Mouse (Mus musculus) stomach, embryonic 15.5 days (tissue): ENCODE data around the gene Adgrl3. TPM values are rescaled to one million over a fixed set of nuclear protein-coding genes. Genes with fewer than 3 reads are reported as not detected.

ENCODE experiments used
- ATAC-seq: fragments of 200-750 bp; cut with Nextera tagmentation; 2 replicates; pipeline ENCODE4 v1.8.0; 2017; ENCODE audit warnings: low read depth, moderate number of reproducible peaks, moderate TSS enrichment; ENCODE audit not compliant: insufficient read depth, low FRiP score
- H3K27ac ChIP-seq: fragments of 300-500 bp; sonication (generic); 2 replicates; pipeline ENCODE4 v1.5.1; 2015; ENCODE audit warnings: mild to moderate bottlenecking, inconsistent platforms
- H3K27me3 ChIP-seq: fragments of 300-500 bp; sonication (generic); replicated peaks from 2 replicates; pipeline ENCODE4 v1.6.1; 2015; ENCODE audit warnings: inconsistent platforms
- H3K36me3 ChIP-seq: fragments of 300-500 bp; sonication (generic); 2 replicates; pipeline ENCODE4 v1.6.1; 2015; ENCODE audit warnings: inconsistent platforms
- H3K4me1 ChIP-seq: fragments of 300-500 bp; sonication (generic); 2 replicates; pipeline ENCODE4 v1.6.1; 2015; ENCODE audit warnings: inconsistent platforms
- H3K4me2 ChIP-seq: fragments of 300-500 bp; sonication (generic); 2 replicates; pipeline ENCODE4 v1.6.1; 2015; ENCODE audit warnings: mild to moderate bottlenecking, inconsistent platforms
- H3K4me3 ChIP-seq: fragments of 300-500 bp; sonication (generic); replicated peaks from 2 replicates; pipeline ENCODE4 v1.5.1; 2015; ENCODE audit warnings: inconsistent platforms
- H3K9ac ChIP-seq: fragments of 300-500 bp; sonication (generic); 2 replicates; pipeline ENCODE4 v1.6.1; 2015; ENCODE audit warnings: inconsistent platforms
- H3K9me3 ChIP-seq: fragments of 300-500 bp; sonication (generic); 2 replicates; pipeline ENCODE4 v1.6.1; 2016; ENCODE audit warnings: inconsistent platforms
- WGBS: fragments of 180-500 bp; shearing (Covaris S2); methylation state at CpG from one replicate; pipeline ENCODE4 v1.1.7; 2015; 5-methylcytosine and 5-hydroxymethylcytosine counted together
- polyA plus RNA-seq: library from polyadenylated mRNA; unstranded; fragments of >200 nt; fragmentation: Nextera tagmentation; extraction: Ambion mirVana; gene quantifications from 2 replicates; pipeline ENCODE4 v1.2.1, GENCODE M21; 2015

Gene Adgrl3
- polyA plus RNA-seq: 17.3 and 17.5 TPM in 2 replicates

DNA sequence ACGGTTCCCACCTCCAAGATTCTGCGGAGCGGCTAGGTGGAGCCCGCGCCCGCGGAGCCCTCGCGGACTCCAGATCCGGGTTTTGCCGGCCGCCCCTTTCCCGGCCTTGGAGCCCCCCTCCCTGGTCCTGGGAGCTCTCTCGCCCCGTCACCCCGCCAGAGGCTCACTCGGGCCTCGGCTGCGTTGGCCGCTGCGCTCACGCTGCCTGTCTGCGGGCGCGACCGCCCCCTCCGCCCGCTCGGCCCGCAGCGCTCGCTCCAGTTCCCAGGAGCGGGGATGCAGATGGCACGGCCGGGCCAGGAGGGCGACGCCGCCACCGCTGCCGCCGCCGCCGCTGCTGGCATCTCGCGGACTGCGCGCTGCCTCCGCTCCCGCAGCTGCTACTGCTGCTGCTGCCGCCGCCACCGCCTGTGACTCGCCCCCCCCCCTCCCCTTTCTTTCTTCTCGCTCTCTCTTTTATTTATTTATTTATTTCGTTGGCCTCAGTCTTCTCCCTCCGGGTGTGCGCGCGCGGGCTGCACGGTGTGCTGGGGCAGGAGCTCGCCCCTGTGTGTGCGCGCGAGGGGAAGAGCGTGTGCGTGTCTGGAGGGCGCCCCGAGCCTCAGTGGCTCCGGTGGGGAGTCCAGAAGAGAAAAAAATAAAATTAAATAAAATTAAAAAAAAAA lies at the start of gene Adgrl3:
Adgrl3 (plus strand) TSS at position 549 of the 665 bp plus-strand sequence.
- Histone ChIP-seq H3K4me3 (peak within 1 kb of the TSS; percentile 68), H3K36me3 (no peaks in the 10 kb centered on the region), H3K4me2 (peak within 1 kb of the TSS; percentile 76), H3K27ac (peak within 1 kb of the TSS; percentile 79), H3K27me3 (no peaks in the 10 kb centered on the region; the same call in 1 of the 2 replicates), H3K9ac (peak within 1 kb of the TSS; percentile 46; the same call in 1 of the 2 replicates), H3K9me3 (no peaks in the 10 kb centered on the region), H3K4me1 (peaks cover 7% of the 10 kb centered on the region; the same call in 1 of the 2 replicates)
- WGBS: under 1% methylated on average over 51 of the region's 70 CpGs
- ATAC-seq: peak; percentile 90

DNA sequence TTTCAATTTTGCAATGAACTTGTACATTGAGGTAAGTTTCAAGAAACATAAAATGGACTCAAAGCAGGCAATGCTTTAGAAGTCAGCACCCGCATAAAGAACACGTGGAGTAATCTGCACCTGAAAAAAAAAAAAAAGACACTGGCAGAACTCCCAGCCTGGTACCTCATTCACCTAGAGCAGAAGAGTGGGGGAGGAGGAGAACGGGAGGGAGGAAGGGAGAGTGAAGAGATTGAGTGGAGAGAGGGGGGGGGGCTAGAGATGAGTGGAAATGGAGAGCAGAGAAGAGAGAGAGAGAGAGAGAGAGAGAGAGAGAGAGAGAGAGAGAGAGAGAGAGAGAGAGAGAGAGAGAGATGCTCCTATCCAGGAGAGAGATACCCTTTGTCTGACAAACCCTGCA lies 772 bp upstream of the Adgrl3 start:
- H3K4me1 ChIP-seq: peaks cover 7% of the 10 kb centered on the region; the same call in 1 of the 2 replicates
- peak overlapping the region; percentile 76 for H3K4me2 ChIP-seq
- peak overlapping the region; percentile 68 for H3K4me3 ChIP-seq
- no peak overlapping the region for H3K27ac ChIP-seq
- no peaks in the 10 kb centered on the region for H3K36me3 ChIP-seq
- no peak for ATAC-seq
- WGBS: 9% methylated on average over 3 of the region's 3 CpGs
- H3K9me3 ChIP-seq: no peaks in the 10 kb centered on the region
- H3K9ac ChIP-seq: no peak overlapping the region
- no peaks in the 10 kb centered on the region; the same call in 1 of the 2 replicates for H3K27me3 ChIP-seq

DNA sequence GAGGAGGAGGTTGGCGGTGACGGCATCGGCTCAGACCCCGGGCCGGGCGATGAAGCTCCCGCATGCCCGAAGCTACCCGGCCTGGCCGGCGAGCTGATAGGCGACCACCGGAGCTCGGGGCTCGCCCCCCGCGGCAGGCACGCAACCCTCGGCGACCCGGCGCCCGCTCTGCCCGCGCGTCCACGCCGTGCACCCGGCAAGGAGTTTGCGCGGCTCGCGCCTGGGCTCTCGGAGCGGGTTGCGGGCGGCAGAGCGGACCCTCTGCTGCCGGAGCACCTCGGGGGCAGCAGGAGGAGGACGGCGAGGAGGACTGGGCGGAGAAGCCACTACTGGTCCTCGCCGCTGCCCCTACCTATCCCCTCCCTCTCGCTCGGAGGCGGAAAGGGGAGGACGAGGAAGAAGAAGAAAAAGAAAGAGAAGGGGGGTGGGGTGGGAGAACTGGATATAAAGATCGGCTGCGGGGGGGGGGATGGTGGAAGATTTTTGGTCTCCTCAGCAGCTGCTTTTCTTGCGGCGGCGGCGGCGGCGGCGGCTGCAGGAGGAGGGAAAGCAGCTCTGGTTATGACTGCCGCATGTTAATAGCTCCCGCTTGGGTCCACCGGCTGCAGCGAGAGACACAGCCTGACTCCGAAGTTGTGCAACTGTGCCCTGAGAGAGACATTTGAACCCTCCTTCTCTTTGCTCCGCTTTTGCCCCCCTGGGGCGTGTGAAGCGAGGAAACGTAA lies 505 bp downstream of the Adgrl3 start:
- Histone ChIP-seq H3K27me3 (no peaks in the 10 kb centered on the region; the same call in 1 of the 2 replicates), H3K4me1 (peaks cover 7% of the 10 kb centered on the region; the same call in 1 of the 2 replicates), H3K4me3 (peak overlapping the region; percentile 68), H3K9ac (peak overlapping the region; percentile 26; the same call in 1 of the 2 replicates), H3K4me2 (peak overlapping the region; percentile 76), H3K27ac (peak overlapping the region; percentile 79), H3K36me3 (no peaks in the 10 kb centered on the region), H3K9me3 (no peaks in the 10 kb centered on the region)
- WGBS: under 1% methylated on average over 58 of the region's 67 CpGs
- ATAC-seq: peak; percentile 8; the same call in 1 of the 2 replicates

DNA sequence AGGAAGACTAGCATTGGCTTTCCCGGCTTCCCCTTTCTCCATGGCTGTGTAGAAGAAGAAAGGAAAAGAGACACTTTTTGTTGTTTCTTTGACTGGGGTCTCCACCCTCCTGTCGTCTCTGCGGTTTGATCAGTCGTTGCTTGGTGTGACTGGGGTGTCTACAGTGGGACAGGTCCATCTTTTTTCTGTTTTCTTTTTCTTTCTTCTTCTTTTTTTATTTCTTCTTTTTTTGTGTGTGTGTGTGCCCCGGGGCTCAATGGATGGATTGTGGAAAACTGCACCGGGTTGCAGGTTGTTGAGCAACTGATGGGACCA lies 1.0 kb downstream of the Adgrl3 start:
- Histone ChIP-seq H3K4me1 (peaks cover 7% of the 10 kb centered on the region; the same call in 1 of the 2 replicates), H3K9ac (peak overlapping the region; percentile 26; the same call in 1 of the 2 replicates), H3K9me3 (no peaks in the 10 kb centered on the region), H3K36me3 (no peaks in the 10 kb centered on the region), H3K4me2 (peak overlapping the region; percentile 76), H3K27me3 (no peaks in the 10 kb centered on the region; the same call in 1 of the 2 replicates), H3K27ac (peak overlapping the region; percentile 79), H3K4me3 (peak overlapping the region; percentile 68)
- ATAC-seq: no peak
- under 1% methylated on average over 6 of the region's 6 CpGs for WGBS

DNA sequence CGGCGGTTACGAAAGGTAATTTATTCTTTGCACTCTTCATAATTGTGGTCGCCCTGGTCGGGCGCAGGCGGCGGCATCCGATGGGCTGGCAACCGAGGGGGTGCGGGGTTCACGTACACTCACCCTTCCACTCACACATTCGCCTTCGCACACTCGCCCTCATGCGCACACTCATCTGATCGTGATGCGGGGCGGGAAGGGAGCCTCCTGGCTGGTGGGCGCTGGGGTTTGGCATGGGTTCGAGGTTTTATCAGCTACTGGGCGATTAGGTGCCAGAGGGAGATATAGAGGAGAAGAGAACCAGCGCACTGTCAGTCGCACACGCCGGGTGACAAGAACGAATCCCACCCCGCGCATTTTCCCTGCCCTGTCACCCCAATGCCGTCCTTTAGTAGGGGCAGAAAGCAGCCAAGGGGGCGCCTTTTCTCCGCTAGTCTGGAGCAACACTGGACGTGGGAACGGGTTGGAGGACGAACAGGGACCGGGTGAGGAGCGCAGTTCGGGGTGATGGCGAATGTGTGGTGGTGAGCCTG lies 1.5 kb downstream of the Adgrl3 start:
- no peaks in the 10 kb centered on the region for H3K9me3 ChIP-seq
- no peak for ATAC-seq
- no peak overlapping the region for H3K27ac ChIP-seq
- peak overlapping the region; percentile 68 for H3K4me3 ChIP-seq
- peaks cover 7% of the 10 kb centered on the region; the same call in 1 of the 2 replicates for H3K4me1 ChIP-seq
- under 1% methylated on average over 39 of the region's 39 CpGs for WGBS
- no peaks in the 10 kb centered on the region; the same call in 1 of the 2 replicates for H3K27me3 ChIP-seq
- H3K4me2 ChIP-seq: peak overlapping the region; percentile 76
- peak overlapping the region; percentile 48 for H3K9ac ChIP-seq
- H3K36me3 ChIP-seq: no peaks in the 10 kb centered on the region

DNA sequence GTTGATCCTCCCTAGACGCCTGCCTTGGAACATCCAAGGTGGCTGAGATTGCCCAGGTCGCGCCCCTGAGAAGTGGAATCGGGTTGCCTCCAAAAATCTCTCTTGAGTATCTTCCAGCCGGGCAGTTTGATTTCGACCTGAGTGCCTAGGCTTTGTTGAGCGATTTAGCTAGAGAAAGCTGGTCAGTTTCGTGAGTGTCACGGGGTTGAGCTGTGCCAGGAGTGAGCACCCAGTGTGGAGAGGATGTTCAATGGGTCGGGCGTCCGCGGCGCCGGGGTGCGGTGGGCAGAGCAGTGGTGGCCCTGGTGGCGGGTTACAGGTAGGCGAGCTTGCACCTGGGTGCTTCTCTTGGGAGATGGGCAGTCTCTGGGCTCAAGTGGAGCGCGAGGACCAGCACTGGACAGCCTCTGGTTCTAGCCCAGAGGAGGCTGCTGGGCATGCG lies 1.9 kb downstream of the Adgrl3 start:
- peak overlapping the region; percentile 68 for H3K4me3 ChIP-seq
- no peaks in the 10 kb centered on the region for H3K9me3 ChIP-seq
- no peak overlapping the region for H3K27ac ChIP-seq
- no peak for ATAC-seq
- H3K36me3 ChIP-seq: no peaks in the 10 kb centered on the region
- H3K4me2 ChIP-seq: peak overlapping the region; percentile 76
- WGBS: 2% methylated on average over 21 of the region's 21 CpGs
- peaks cover 7% of the 10 kb centered on the region; the same call in 1 of the 2 replicates for H3K4me1 ChIP-seq
- no peaks in the 10 kb centered on the region; the same call in 1 of the 2 replicates for H3K27me3 ChIP-seq
- peak overlapping the region; percentile 48; the same call in 1 of the 2 replicates for H3K9ac ChIP-seq

DNA sequence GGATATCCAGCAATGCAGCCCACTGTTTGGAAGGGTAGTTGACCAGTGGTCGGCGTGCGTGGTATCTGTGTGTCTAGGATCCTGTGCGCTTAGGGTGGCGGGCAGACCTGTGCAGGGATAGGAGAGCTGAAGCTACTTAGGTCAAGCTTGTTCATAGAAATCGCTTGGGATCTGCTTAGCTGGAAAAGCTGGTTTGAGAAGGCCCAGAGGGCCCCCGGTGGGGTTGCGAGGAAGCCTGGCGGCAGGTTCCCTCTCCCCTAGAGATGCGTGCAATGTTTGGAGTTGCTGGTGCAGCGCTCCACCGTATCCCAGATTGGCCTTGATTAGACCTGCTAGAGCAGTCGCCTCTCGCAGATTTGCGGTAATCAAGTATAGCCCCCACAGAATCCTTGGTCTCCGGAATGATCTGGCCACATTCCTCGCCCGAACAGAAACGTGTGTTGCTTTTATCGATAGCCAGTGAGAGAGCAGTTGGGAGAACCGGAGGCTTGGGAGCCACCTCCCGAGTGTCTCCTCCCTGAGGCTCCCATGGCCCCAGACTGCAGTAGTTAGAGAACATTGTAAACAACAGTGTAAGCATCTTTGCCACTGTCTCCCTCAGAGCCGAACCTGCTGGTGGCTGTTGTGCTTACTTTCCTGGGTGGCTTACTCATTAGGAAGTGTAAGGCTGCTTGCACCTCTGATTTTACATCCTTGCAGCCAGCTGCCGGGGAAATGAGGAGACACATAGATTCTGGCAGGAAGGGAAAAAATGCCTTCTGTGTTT lies 2.6 kb downstream of the Adgrl3 start:
- no peaks in the 10 kb centered on the region for H3K36me3 ChIP-seq
- no peak overlapping the region for H3K27ac ChIP-seq
- ATAC-seq: no peak
- H3K9ac ChIP-seq: peak overlapping the region; percentile 48; the same call in 1 of the 2 replicates
- peak overlapping the region; percentile 68 for H3K4me3 ChIP-seq
- H3K4me2 ChIP-seq: peak overlapping the region; percentile 76
- no peaks in the 10 kb centered on the region for H3K9me3 ChIP-seq
- 2% methylated on average over 24 of the region's 24 CpGs for WGBS
- H3K27me3 ChIP-seq: no peaks in the 10 kb centered on the region; the same call in 1 of the 2 replicates
- peaks cover 7% of the 10 kb centered on the region; the same call in 1 of the 2 replicates for H3K4me1 ChIP-seq

DNA sequence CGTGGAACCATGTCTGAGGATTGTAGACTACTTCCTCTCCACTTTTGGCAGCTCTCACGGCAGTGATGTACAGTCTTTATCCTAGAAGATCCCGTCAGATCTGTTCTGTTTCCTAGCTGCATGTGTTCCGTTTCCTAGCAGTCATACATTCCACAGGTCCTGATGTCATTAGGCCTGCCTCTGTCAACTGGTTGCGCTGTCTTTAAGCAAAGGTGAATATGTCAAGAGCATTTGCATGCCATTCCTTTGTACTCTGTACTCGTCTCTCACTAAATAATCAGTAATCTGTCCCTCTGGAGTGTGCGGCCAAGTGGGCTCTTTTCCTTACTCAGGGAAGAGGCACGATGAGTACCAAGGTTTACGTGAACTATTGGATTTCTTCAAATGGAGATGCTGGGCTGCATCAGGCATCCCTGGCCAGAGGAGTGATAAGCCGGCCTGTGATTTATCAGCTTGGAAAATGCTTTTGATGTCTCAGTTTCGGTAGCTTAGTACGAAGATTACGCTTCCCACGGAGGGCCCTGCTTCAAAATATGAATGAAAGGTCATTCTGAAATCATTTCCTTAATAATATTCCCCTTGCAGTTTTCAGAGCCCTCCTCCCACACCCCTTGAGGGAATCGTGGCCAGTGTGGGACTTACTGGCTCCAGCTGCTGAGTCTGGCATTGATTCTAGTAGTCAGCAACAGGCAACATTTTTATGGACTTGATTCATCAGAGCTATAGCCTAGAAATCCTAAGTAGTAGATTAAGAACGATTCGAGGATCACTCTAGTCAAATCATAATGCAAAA lies 4.2 kb downstream of the Adgrl3 start:
- Histone ChIP-seq H3K27ac (no peak overlapping the region), H3K9me3 (no peaks in the 10 kb centered on the region), H3K27me3 (no peaks in the 10 kb centered on the region; the same call in 1 of the 2 replicates), H3K9ac (no peak overlapping the region), H3K4me3 (peak overlapping the region; percentile 5; the same call in 1 of the 2 replicates), H3K4me2 (peak overlapping the region; percentile 29), H3K4me1 (peaks cover 7% of the 10 kb centered on the region; the same call in 1 of the 2 replicates), H3K36me3 (no peaks in the 10 kb centered on the region)
- no peak for ATAC-seq
- 39% methylated on average over 17 of the region's 17 CpGs for WGBS

DNA sequence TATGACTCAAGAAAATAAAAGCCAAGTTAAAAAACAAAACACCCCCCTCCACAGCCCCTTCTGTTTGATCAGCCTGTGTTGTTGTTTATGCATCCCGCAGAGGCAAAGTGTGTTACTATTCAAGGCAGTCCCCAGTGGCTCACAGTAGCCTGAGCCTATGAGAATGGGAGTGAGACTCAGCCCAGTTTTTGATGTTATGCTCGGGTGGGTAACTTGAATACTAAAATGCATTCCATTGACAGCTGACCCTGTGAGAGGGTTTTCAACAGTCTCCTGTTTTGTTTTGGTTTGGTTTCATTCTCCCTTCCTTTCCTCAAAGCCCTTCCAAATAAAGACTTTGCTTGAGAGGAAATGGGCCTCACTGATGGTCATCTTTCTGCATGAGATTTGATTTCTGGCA lies 8.9 kb downstream of the Adgrl3 start:
- no peak for ATAC-seq
- WGBS: 41% methylated on average over 2 of the region's 2 CpGs

DNA sequence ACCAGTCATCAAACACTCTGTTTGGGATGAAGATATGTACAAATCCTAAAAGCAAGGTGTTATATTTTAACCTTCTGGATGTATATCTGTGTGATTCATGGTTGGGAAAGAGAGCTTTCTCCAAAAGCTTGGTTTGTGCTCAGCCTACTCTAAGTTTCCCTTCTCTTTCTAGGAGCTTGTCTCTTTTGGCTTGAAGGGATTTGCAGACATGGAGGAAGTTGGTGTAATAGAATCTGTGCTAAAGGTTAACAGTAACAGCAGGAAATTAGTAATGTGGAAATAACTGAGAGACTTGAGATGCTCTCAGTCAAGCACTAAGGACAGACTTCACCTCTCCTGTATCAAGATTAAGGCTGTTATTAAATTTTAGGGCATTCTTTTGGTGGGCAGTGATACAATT lies 17.2 kb downstream of the Adgrl3 start:
- no peak overlapping the region for H3K4me2 ChIP-seq
- no peak overlapping the region for H3K27ac ChIP-seq
- no peaks in the 10 kb centered on the region for H3K4me1 ChIP-seq
- H3K36me3 ChIP-seq: no peaks in the 10 kb centered on the region
- no peak overlapping the region for H3K4me3 ChIP-seq
- no peak for ATAC-seq
- H3K27me3 ChIP-seq: no peaks in the 10 kb centered on the region
- no peaks in the 10 kb centered on the region for H3K9me3 ChIP-seq
- H3K9ac ChIP-seq: no peak overlapping the region

More for the DNA sequence above, 8.9 kb downstream of the Adgrl3 start:
- H3K4me1 ChIP-seq: peaks cover 4% of the 10 kb centered on the region; the same call in 1 of the 2 replicates
- no peak overlapping the region for H3K27ac ChIP-seq
- H3K9me3 ChIP-seq: no peaks in the 10 kb centered on the region
- no peaks in the 10 kb centered on the region for H3K36me3 ChIP-seq
- no peaks in the 10 kb centered on the region; the same call in 1 of the 2 replicates for H3K27me3 ChIP-seq
- no peak overlapping the region for H3K9ac ChIP-seq
- no peak overlapping the region for H3K4me3 ChIP-seq
- no peak overlapping the region for H3K4me2 ChIP-seq
